Mouse (Mus musculus) CH12.LX (cell line): Measurements from ENCODE around the gene Hist1h4f. TPM values are rescaled to one million over a fixed set of nuclear protein-coding genes. Genes with fewer than 3 reads are reported as not detected.

ENCODE experiments used
- DNase-seq: peaks from one replicate; pipeline ENCODE4 v3.0.0-alpha.2; 2013; ENCODE audit errors: extremely low read depth
- H3K27ac ChIP-seq: 2 replicates; pipeline ENCODE4 v1.5.1; 2012; ENCODE audit warnings: low read depth, mild to moderate bottlenecking, control low read depth, moderate library complexity; ENCODE audit not compliant: insufficient read depth
- H3K27me3 ChIP-seq: replicated peaks from 2 replicates; pipeline ENCODE3; 2012; ENCODE audit warnings: inconsistent platforms
- H3K36me3 ChIP-seq, 2 experiments: replicated peaks in 1 of 2; 2 replicates each; pipeline versions ENCODE3 to v1.6.1; 2012; ENCODE audit warnings: inconsistent platforms in 1 of 2, low read length in 1 of 2, mild to moderate bottlenecking in 1 of 2, mixed read lengths in 1 of 2, moderate library complexity in 1 of 2; ENCODE audit not compliant: control insufficient read depth in 1 of 2, insufficient read depth in 1 of 2
- H3K4me1 ChIP-seq, 2 experiments: 2 replicates each; pipeline ENCODE4 v1.6.1; 2012; ENCODE audit warnings: inconsistent platforms in 1 of 2, moderate library complexity in 1 of 2; ENCODE audit not compliant: insufficient read depth in 2 of 2, control insufficient read depth in 1 of 2
- H3K4me2 ChIP-seq: 2 replicates; pipeline ENCODE4 v1.6.1; 2012; ENCODE audit warnings: low read depth, mild to moderate bottlenecking, control low read depth; ENCODE audit not compliant: poor library complexity, insufficient read depth, severe bottlenecking
- H3K4me3 ChIP-seq, 3 experiments: fragments of 150-350 bp in 1 of 3; sonication (generic) in 1 of 3; replicated peaks in 1 of 3; 2 replicates each; pipeline versions ENCODE3 to v1.5.1; 2011 to 2012; ENCODE audit warnings: low read depth in 2 of 3, low read length in 2 of 3, mild to moderate bottlenecking in 2 of 3, moderate library complexity in 2 of 3, control low read depth in 1 of 3, improper control_type of control experiment in 1 of 3, inconsistent platforms in 1 of 3, mixed read lengths in 1 of 3; ENCODE audit not compliant: poor library complexity in 1 of 3
- H3K79me2 ChIP-seq: replicated peaks from 2 replicates; pipeline ENCODE4 v1.6.1; 2012; ENCODE audit warnings: mild to moderate bottlenecking, moderate library complexity; ENCODE audit not compliant: control insufficient read depth, poor library complexity, insufficient read depth, severe bottlenecking; ENCODE audit errors: extremely low read depth
- H3K9ac ChIP-seq: 2 replicates; pipeline ENCODE4 v1.6.1; 2012; ENCODE audit warnings: low read depth, mild to moderate bottlenecking, control low read depth, moderate library complexity; ENCODE audit not compliant: insufficient read depth
- H3K9me3 ChIP-seq: replicated peaks from 2 replicates; pipeline ENCODE3; 2012; ENCODE audit warnings: low read length, inconsistent platforms, mixed read lengths
- CTCF ChIP-seq, 2 experiments: IDR thresholded peaks in 1 of 2; conservative IDR thresholded peaks in 1 of 2; 2 replicates each; pipeline ENCODE4 v1.5.1; 2011 to 2012; ENCODE audit warnings: low read depth in 2 of 2, low read length in 2 of 2, improper control_type of control experiment in 1 of 2, inconsistent platforms in 1 of 2, mild to moderate bottlenecking in 1 of 2, moderate library complexity in 1 of 2
- E2F4 ChIP-seq: IDR thresholded peaks from 2 replicates; pipeline ENCODE4 v1.6.1; 2011; ENCODE audit warnings: low read depth, low read length, improper control_type of control experiment; ENCODE audit not compliant: insufficient replicate concordance
- ELF1 ChIP-seq: IDR thresholded peaks from 2 replicates; pipeline ENCODE4 v1.6.1; 2014; ENCODE audit warnings: low read depth, mild to moderate bottlenecking, inconsistent platforms, low read length, improper control_type of control experiment
- EP300 ChIP-seq: IDR thresholded peaks from 2 replicates; pipeline ENCODE4 v1.6.1; 2011; ENCODE audit warnings: low read length, improper control_type of control experiment
- ETS1 ChIP-seq: conservative IDR thresholded peaks from 2 replicates; pipeline ENCODE4 v1.6.1; 2012; ENCODE audit warnings: low read depth, mild to moderate bottlenecking, inconsistent platforms, low read length, improper control_type of control experiment, moderate library complexity
- GABPA ChIP-seq: IDR thresholded peaks from 2 replicates; pipeline ENCODE4 v1.6.1; 2012; ENCODE audit warnings: low read depth, low read length, improper control_type of control experiment, inconsistent platforms; ENCODE audit not compliant: insufficient replicate concordance
- HCFC1 ChIP-seq: IDR thresholded peaks from 2 replicates; pipeline ENCODE4 v1.6.1; 2012; ENCODE audit warnings: low read depth, mild to moderate bottlenecking, inconsistent platforms, low read length, improper control_type of control experiment
- JUN ChIP-seq: IDR thresholded peaks from 2 replicates; pipeline ENCODE4 v1.6.1; 2011; ENCODE audit warnings: low read depth, mild to moderate bottlenecking, low read length, improper control_type of control experiment, moderate library complexity; ENCODE audit not compliant: insufficient read depth
- KAT2A ChIP-seq: IDR thresholded peaks from 2 replicates; pipeline ENCODE4 v1.6.1; 2012; ENCODE audit warnings: low read length, improper control_type of control experiment, inconsistent platforms; ENCODE audit not compliant: insufficient replicate concordance
- MAFK ChIP-seq: IDR thresholded peaks from 2 replicates; pipeline ENCODE4 v1.6.1; 2011; ENCODE audit warnings: low read length, improper control_type of control experiment; ENCODE audit not compliant: insufficient replicate concordance
- MAZ ChIP-seq: IDR thresholded peaks from 2 replicates; pipeline ENCODE4 v1.6.1; 2012; ENCODE audit warnings: low read depth, mild to moderate bottlenecking, inconsistent platforms, low read length, improper control_type of control experiment, moderate library complexity
- MXI1 ChIP-seq: IDR thresholded peaks from 2 replicates; pipeline ENCODE4 v1.6.1; 2011; ENCODE audit warnings: mild to moderate bottlenecking, low read depth, low read length, improper control_type of control experiment
- NELFE ChIP-seq: IDR thresholded peaks from 2 replicates; pipeline ENCODE4 v1.6.1; 2011; ENCODE audit warnings: low read depth, low read length, improper control_type of control experiment
- NRF1 ChIP-seq: IDR thresholded peaks from 2 replicates; pipeline ENCODE4 v1.6.1; 2014; ENCODE audit warnings: low read depth, mild to moderate bottlenecking, inconsistent platforms, low read length, improper control_type of control experiment, moderate library complexity
- PAX5 ChIP-seq: IDR thresholded peaks from 2 replicates; pipeline ENCODE4 v1.6.1; 2012; ENCODE audit warnings: low read length, inconsistent platforms, mixed read lengths
- POLR2A ChIP-seq: IDR thresholded peaks from 2 replicates; pipeline ENCODE4 v1.6.1; 2011; ENCODE audit warnings: low read depth, mild to moderate bottlenecking, improper control_type of control experiment, low read length
- RCOR1 ChIP-seq: conservative IDR thresholded peaks from 2 replicates; pipeline ENCODE4 v1.6.1; 2012; ENCODE audit warnings: low read depth, mild to moderate bottlenecking, inconsistent platforms, low read length, improper control_type of control experiment
- SIN3A ChIP-seq: IDR thresholded peaks from 2 replicates; pipeline ENCODE4 v1.6.1; 2012; ENCODE audit warnings: low read length, improper control_type of control experiment, inconsistent platforms
- TBP ChIP-seq: conservative IDR thresholded peaks from 2 replicates; pipeline ENCODE4 v1.6.1; 2011; ENCODE audit warnings: low read depth, low read length, improper control_type of control experiment
- TCF12 ChIP-seq: IDR thresholded peaks from 2 replicates; pipeline ENCODE4 v1.6.1; 2014; ENCODE audit warnings: low read depth, mild to moderate bottlenecking, inconsistent platforms, low read length, improper control_type of control experiment
- ZC3H11A ChIP-seq: IDR thresholded peaks from 2 replicates; pipeline ENCODE4 v1.6.1; 2012; ENCODE audit warnings: low read depth, mild to moderate bottlenecking, inconsistent platforms, low read length, improper control_type of control experiment
- ZMIZ1 ChIP-seq: IDR thresholded peaks from 2 replicates; pipeline ENCODE4 v1.6.1; 2012; ENCODE audit warnings: low read depth, mild to moderate bottlenecking, inconsistent platforms, low read length, improper control_type of control experiment
- ZNF384 ChIP-seq: IDR thresholded peaks from 2 replicates; pipeline ENCODE4 v1.6.1; 2012; ENCODE audit warnings: low read depth, low read length, improper control_type of control experiment, inconsistent platforms
- dilution Hi-C: fragments of 300-500 bp; cut with MboI; formaldehyde crosslinking; loops from 2 replicates; pipeline ENCODE4 v1.14.3; 2020; ENCODE audit warnings: low sequenced_read_pairs; ENCODE audit not compliant: extremely low pct_unique_long_range_greater_than_20kb, extremely low pct_ligation_motif_present
- in situ Hi-C: fragments of 300-500 bp; cut with MboI; formaldehyde crosslinking; loops from 3 replicates; pipeline ENCODE4 v1.14.3; 2019; ENCODE audit warnings: low sequenced_read_pairs, low pct_ligation_motif_present, low pct_unique_long_range_greater_than_20kb, mixed read lengths
- polyA plus RNA-seq: library from polyadenylated mRNA; unstranded; fragments of >175 nt; gene quantifications from 2 replicates; pipeline ENCODE4 v1.2.1, GENCODE M21; 2012; ENCODE audit warnings: low read depth; ENCODE audit not compliant: insufficient read length
- total RNA-seq, 2 experiments: library from RNA; depleted of rRNA; stranded (reverse); fragments of 300-350 nt in 1 of 2; fragments of >200 nt in 1 of 2; gene quantifications; 2 replicates each; pipeline ENCODE4 v1.2.3; 2012 to 2014

The Hist1h4f gene
- total and polyA plus RNA-seq, 3 experiments: 9.0 to 4,902 (median 27.1) TPM

- H3K27me3 ChIP-seq: no peaks in the 10 kb centered on the region
- H3K9ac ChIP-seq: no peak overlapping the region
- dilution Hi-C loops: no loop called here
- H3K36me3 ChIP-seq: no peaks in the 10 kb centered on the region
- no peak overlapping the region for H3K27ac ChIP-seq
- H3K4me2 ChIP-seq: no peak overlapping the region
- H3K9me3 ChIP-seq: no peaks in the 10 kb centered on the region
- in situ Hi-C loops: loop anchor here (25.0 kb wide), 1 partner anchor 1578 kb away; the partner anchor contains the start of gene Zfp184
- no peak for TF ChIP-seq MAZ
- TF ChIP-seq ETS1: no peak
- TF ChIP-seq NRF1: no peak
- no peak for TF ChIP-seq RCOR1
- no peak for TF ChIP-seq EP300
- TF ChIP-seq ZMIZ1: no peak
- no peak for TF ChIP-seq PAX5
- no peak for TF ChIP-seq MXI1
- no peak for TF ChIP-seq JUN
- TF ChIP-seq ELF1: no peak
- TF ChIP-seq HCFC1: no peak
- TF ChIP-seq POLR2A: no peak
- TF ChIP-seq ZC3H11A: no peak
- TF ChIP-seq E2F4: no peak
- H3K79me2 ChIP-seq: no peaks in the 10 kb centered on the region
- H3K4me3 ChIP-seq: no peak overlapping the region
- no peak for DNase-seq
- H3K4me1 ChIP-seq: peaks cover 7 to 25% of the 10 kb centered on the region in 2 experiments; a peak in 3 of 4 replicates
Measured at GRCm38 (mm10) chr13:23515281-23515680, 36.2 kb downstream of the Hist1h4f start.

DNA sequence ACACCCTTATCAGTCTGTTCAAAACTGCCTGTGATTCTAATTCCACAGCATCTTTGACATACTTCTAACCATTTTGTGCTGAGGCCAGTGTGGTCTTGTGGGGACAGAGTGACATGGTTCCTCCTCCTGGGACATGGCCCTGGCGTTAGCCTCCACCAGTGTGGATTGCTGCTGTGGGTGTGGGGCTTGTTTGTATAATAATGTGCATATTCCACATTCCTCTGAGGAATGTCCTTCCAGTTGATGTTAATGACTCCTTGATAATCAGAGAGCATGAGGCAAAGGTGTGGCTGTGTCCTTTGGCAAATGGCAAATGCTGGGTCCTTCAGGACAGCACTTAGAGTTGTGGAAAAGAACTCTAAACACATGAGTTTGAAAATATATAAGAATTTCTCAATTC, 37.9 kb downstream of the Hist1h4f start:
- H3K9ac ChIP-seq: no peak overlapping the region
- no peak overlapping the region for H3K4me3 ChIP-seq
- no peak overlapping the region for H3K4me2 ChIP-seq
- dilution Hi-C loops (no loop called here), in situ Hi-C loops (loop anchor here (25.0 kb wide), 1 partner anchor 1576 kb away; the partner anchor contains the start of gene Zfp184)
- H3K27ac ChIP-seq: no peak overlapping the region
- no peak for TF ChIP-seq SIN3A
- no peak for TF ChIP-seq JUN
- TF ChIP-seq GABPA: no peak
- TF ChIP-seq ZNF384: no peak
- no peak for TF ChIP-seq RCOR1
- no peak for TF ChIP-seq NELFE
- no peak for TF ChIP-seq MAFK
- TF ChIP-seq HCFC1: no peak
- TF ChIP-seq TCF12: no peak
- TF ChIP-seq ELF1: no peak
- no peak for TF ChIP-seq KAT2A
- no peak for TF ChIP-seq TBP
- no peak for TF ChIP-seq CTCF (conservative IDR thresholded peaks at IDR 0.05 in 1 of 2, IDR thresholded peaks at IDR 0.05 in 1 of 2; ENCODE audit: low read depth in 2 of 2, low read length in 2 of 2)
- TF ChIP-seq, all 38 proteins: peak for 0
- no peaks in the 10 kb centered on the region for H3K79me2 ChIP-seq
- DNase-seq: no peak
- H3K9me3 ChIP-seq: no peaks in the 10 kb centered on the region
- H3K36me3 ChIP-seq: no peaks in the 10 kb centered on the region
- no peaks in the 10 kb centered on the region for H3K27me3 ChIP-seq
- H3K4me1 ChIP-seq: peaks cover 7 to 33% of the 10 kb centered on the region in 2 experiments; a peak in 3 of 4 replicates
